Mouse (Mus musculus) cortical plate, adult 2 months (tissue): Measurements from ENCODE around the gene Scn5a.

ENCODE experiments used
- CTCF ChIP-seq: fragments of 200-500 bp; IDR thresholded peaks from 2 replicates; pipeline ENCODE4 v1.5.1; 2011; ENCODE audit warnings: mild to moderate bottlenecking, control low read depth, low read length; ENCODE audit not compliant: insufficient read depth; ENCODE audit errors: extremely low read depth
- POLR2A ChIP-seq: fragments of 200-500 bp; IDR thresholded peaks from 2 replicates; pipeline ENCODE4 v1.6.1; 2011; ENCODE audit warnings: mild to moderate bottlenecking, low read length, control low read depth; ENCODE audit not compliant: insufficient read depth; ENCODE audit errors: extremely low read depth

DNA sequence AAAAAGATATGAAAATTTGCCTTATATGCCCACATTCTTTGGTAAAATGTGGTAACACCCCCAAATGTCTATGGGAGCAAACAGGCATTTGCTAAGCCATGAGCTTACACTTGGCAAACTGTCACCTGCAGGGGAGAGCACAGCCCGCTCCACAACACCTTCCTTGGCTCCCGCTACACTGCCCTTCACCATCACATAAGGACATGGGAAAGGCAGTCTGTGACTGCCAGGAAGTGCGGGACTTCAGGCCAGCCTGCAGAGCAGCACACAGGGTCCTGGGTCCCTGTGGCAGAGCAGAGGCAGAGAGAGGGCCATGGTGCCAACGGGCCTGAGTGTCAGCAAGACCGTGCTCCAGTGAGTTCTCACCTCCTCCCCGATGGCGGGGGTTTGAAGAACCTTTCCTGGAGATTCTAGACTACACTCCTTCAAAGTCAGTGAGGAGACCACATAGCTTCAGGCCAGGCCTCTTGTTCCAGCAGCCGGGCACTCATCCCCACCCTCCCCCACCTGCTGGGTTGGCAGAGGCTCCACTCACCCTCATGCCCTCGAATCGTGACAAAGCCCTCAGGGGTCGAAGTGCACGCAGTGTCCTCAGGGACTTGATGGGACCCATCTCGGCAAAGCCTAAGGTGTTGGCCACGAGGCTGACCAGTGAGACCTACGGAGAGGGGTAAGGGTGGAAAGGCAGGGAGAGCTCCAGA lies 81.1 kb downstream of the Scn5a start:
- TF ChIP-seq CTCF, result no peak
- TF ChIP-seq POLR2A, result no peak
